Mouse (Mus musculus) G1E (cell line): ENCODE data around the gene Klhdc8b. TPM values are rescaled to one million over a fixed set of nuclear protein-coding genes. Genes with fewer than 3 reads are reported as not detected.

Experiments
- ATAC-seq: 2 replicates; pipeline ENCODE4 v1.8.0; 2016; ENCODE audit warnings: mild to moderate bottlenecking; ENCODE audit not compliant: insufficient number of reproducible peaks, poor library complexity, low FRiP score, severe bottlenecking; ENCODE audit errors: extremely low read depth
- DNase-seq: peaks from one replicate; pipeline ENCODE4 v3.0.0; 2012; ENCODE audit warnings: low spot score
- H3K27me3 ChIP-seq: 2 replicates; pipeline ENCODE4 v1.6.1; 2012; ENCODE audit warnings: mild to moderate bottlenecking, low read length, inconsistent platforms; ENCODE audit not compliant: insufficient read depth
- H3K36me3 ChIP-seq: replicated peaks from 2 replicates; pipeline ENCODE3; 2012; ENCODE audit warnings: mild to moderate bottlenecking, inconsistent platforms
- H3K4me1 ChIP-seq: 2 replicates; pipeline ENCODE4 v1.6.1; 2012; ENCODE audit warnings: low read depth, low read length, inconsistent platforms, mixed read lengths; ENCODE audit not compliant: insufficient read depth
- H3K4me3 ChIP-seq: 2 replicates; pipeline ENCODE4 v1.5.1; 2012; ENCODE audit warnings: low read depth, mild to moderate bottlenecking, inconsistent platforms, low read length, moderate library complexity, mixed read lengths
- H3K9me3 ChIP-seq: replicated peaks from 2 replicates; pipeline ENCODE4 v1.6.1; 2012; ENCODE audit warnings: inconsistent platforms
- CTCF ChIP-seq: IDR thresholded peaks from 2 replicates; pipeline ENCODE4 v1.5.1; 2012; ENCODE audit warnings: low read depth, low read length, inconsistent platforms, mixed read lengths
- GATA1 ChIP-seq: IDR thresholded peaks from 2 replicates; pipeline ENCODE4 v1.6.1; 2012; ENCODE audit warnings: borderline replicate concordance, low read length, inconsistent platforms, mixed read lengths
- GATA2 ChIP-seq: IDR thresholded peaks from 2 replicates; pipeline ENCODE4 v1.6.1; 2012; ENCODE audit warnings: low read depth, low read length, inconsistent platforms, borderline replicate concordance
- POLR2AphosphoS5 ChIP-seq: IDR thresholded peaks from 2 replicates; pipeline ENCODE4 v1.6.1; 2012; ENCODE audit warnings: low read depth, low read length, inconsistent platforms; ENCODE audit not compliant: insufficient replicate concordance
- TAL1 ChIP-seq: conservative IDR thresholded peaks from 2 replicates; pipeline ENCODE4 v1.6.1; 2012; ENCODE audit warnings: low read depth, low read length, inconsistent platforms, mixed read lengths
- polyA plus RNA-seq: library from polyadenylated mRNA; stranded (reverse); fragments of >175 nt; gene quantifications from 2 replicates; pipeline ENCODE4 v1.2.3, GENCODE M21; 2012
- total RNA-seq, 2 experiments: library from RNA; stranded (forward) in 1 of 2; stranded (reverse) in 1 of 2; fragments of 200-1000 nt in 1 of 2; fragments of >200 nt in 1 of 2; fragmentation: Nextera tagmentation in 1 of 2; gene quantifications; 2 replicates each; pipeline ENCODE4 v1.2.3; 2014 to 2017

Gene Klhdc8b
- total and polyA plus RNA-seq, 3 experiments: 14.7 to 116 (median 52.8) TPM

- H3K4me3 ChIP-seq: no peak overlapping the region
- DNase-seq (no peak), ATAC-seq (no peak)
- H3K27me3 ChIP-seq: peaks cover 90% of the 10 kb centered on the region
- peaks cover 24% of the 10 kb centered on the region for H3K4me1 ChIP-seq
- no peaks in the 10 kb centered on the region for H3K36me3 ChIP-seq
- H3K9me3 ChIP-seq: no peaks in the 10 kb centered on the region
- no peak for TF ChIP-seq TAL1
- no peak for TF ChIP-seq CTCF
- TF ChIP-seq POLR2AphosphoS5: no peak
- TF ChIP-seq GATA1: no peak
- no peak for TF ChIP-seq GATA2
These were observed 21.8 kb upstream of the Klhdc8b start for GRCm38 (mm10) chr9:108483051-108483790.

GRCm38 (mm10) chr9:108481520-108482210 is 20.3 kb upstream of the Klhdc8b start:
- H3K4me3 ChIP-seq: no peak overlapping the region
- no peak for DNase-seq
- no peaks in the 10 kb centered on the region for H3K9me3 ChIP-seq
- H3K4me1 ChIP-seq: peaks cover 24% of the 10 kb centered on the region
- no peaks in the 10 kb centered on the region for H3K36me3 ChIP-seq
- H3K27me3 ChIP-seq: peaks cover 86% of the 10 kb centered on the region
- TF ChIP-seq GATA1 (no peak), CTCF (no peak), POLR2AphosphoS5 (no peak), GATA2 (no peak), TAL1 (no peak)
- no peak for ATAC-seq

DNA sequence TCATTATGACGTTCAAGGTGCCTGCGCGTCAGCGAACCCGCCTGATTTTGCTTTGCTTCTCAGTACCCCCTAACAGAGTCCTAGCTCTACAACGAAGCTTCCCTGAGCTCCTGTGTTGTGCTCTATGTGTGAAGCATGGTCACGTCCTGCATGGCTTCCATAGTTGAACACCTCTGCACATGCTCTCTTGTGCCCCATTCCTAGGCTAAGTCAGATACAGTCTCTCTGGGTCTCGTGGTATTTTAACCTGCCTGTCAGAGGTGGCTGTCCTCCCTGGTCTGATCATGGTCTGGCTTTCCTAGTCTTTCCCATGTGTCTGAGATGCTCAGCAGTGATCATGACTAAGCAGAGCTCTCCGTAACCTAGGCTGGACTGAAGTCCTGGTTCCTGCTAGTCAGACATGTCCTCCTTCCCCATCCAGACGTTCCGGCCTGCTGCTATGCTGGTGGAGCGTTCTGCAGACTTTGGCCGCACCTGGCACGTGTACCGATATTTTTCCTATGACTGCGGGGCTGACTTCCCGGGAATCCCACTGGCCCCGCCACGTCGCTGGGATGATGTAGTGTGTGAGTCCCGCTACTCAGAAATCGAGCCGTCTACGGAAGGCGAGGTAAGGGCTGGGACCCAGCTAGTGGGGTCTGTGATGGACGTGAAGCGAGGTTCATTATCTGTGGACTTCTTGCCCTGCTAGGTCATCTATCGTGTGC is 19.6 kb upstream of the Klhdc8b start:
- TF ChIP-seq TAL1: no peak
- TF ChIP-seq GATA2: no peak
- TF ChIP-seq CTCF: no peak
- TF ChIP-seq GATA1: no peak
- no peak for TF ChIP-seq POLR2AphosphoS5
- Histone ChIP-seq H3K36me3 (no peaks in the 10 kb centered on the region), H3K9me3 (no peaks in the 10 kb centered on the region), H3K27me3 (peaks cover 81% of the 10 kb centered on the region), H3K4me3 (no peak overlapping the region), H3K4me1 (peaks cover 22% of the 10 kb centered on the region)
- ATAC-seq (no peak), DNase-seq (no peak)

DNA sequence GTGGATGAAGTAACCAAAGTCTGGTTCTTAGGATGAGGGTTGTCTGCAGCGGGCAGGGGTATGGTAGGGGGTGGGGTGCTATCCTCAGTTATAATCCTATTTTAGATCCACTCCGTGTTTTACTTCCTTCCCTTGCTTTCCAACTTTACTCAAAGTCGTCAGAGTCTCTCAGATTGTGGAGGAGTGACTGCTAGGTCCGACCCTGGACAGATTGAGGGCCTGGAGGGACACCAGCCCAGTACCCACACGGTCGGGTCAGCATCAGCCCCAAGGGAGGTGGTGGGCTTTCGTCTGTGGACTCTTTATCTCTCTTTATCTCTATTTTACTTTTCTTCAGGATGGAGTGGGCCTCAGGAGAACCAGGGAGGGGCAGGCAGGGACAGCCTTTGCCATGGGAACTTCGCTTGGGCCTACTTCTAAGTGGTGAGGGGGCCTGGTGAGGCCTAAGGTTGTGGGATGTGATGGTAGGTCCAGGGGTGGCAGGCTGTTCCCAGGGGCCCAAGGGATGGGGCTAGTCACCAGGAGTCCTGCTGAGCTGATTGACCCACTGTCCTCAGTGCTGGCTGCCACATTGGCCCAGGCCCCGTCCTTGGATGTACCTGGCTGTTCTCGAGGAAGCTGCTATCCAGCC is 18.5 kb upstream of the Klhdc8b start, which contains the start of gene Lamb2:
Gene Lamb2, plus strand, starts transcription at position 16 of the 631 bp plus-strand sequence.
- Histone ChIP-seq H3K36me3 (no peaks in the 10 kb centered on the region), H3K4me1 (peaks cover 22% of the 10 kb centered on the region), H3K9me3 (no peaks in the 10 kb centered on the region), H3K4me3 (peak within 1 kb of the TSS; percentile 44; the same call in 1 of the 2 replicates), H3K27me3 (peaks cover 73% of the 10 kb centered on the region)
- ATAC-seq (no peak), DNase-seq (no peak)
- TF ChIP-seq POLR2AphosphoS5 (no peak), TAL1 (no peak), CTCF (no peak), GATA2 (no peak), GATA1 (no peak)

- peaks cover 73% of the 10 kb centered on the region for H3K27me3 ChIP-seq
- no peak for DNase-seq
- ATAC-seq: no peak
These were observed 17.9 kb upstream of the Klhdc8b start for GRCm38 (mm10) chr9:108479241-108479640.

More at GRCm38 (mm10) chr9:108479241-108479640, 17.9 kb upstream of the Klhdc8b start:
- Histone ChIP-seq H3K4me1 (peaks cover 22% of the 10 kb centered on the region), H3K9me3 (no peaks in the 10 kb centered on the region), H3K36me3 (no peaks in the 10 kb centered on the region), H3K4me3 (peak overlapping the region; percentile 44; the same call in 1 of the 2 replicates)
- TF ChIP-seq TAL1 (no peak), POLR2AphosphoS5 (no peak), CTCF (no peak), GATA1 (no peak)
